Mouse (Mus musculus) CH12F3 (cell line): ENCODE data around the gene Rabac1.

Source experiments
- in situ Hi-C: fragments of 300-500 bp; cut with MboI; formaldehyde crosslinking; loops from 2 replicates; pipeline ENCODE4 v1.14.3; 2020; ENCODE audit warnings: low sequenced_read_pairs

Gene Rabac1

GRCm38 (mm10) chr7:24971972-24972893 is at the start of gene Rabac1:
Rabac1 (minus strand) TSS chr7:24972754.
- in situ Hi-C loops, result no loop called here

- in situ Hi-C loops, result no loop called here
These were observed 39.0 kb upstream of the Rabac1 start for GRCm38 (mm10) chr7:25011592-25011991.

- in situ Hi-C loops, result no loop called here
These were observed 37.7 kb upstream of the Rabac1 start for GRCm38 (mm10) chr7:25010090-25010913.

GRCm38 (mm10) chr7:25009099-25009700 is 36.6 kb upstream of the Rabac1 start:
- in situ Hi-C loops, result no loop called here

- in situ Hi-C loops, result no loop called here
These were observed 36.1 kb upstream of the Rabac1 start for GRCm38 (mm10) chr7:25008635-25009034.

GRCm38 (mm10) chr7:25007609-25008374 is 35.2 kb upstream of the Rabac1 start:
- in situ Hi-C loops, result no loop called here

- in situ Hi-C loops, result no loop called here
These were observed 34.2 kb upstream of the Rabac1 start for GRCm38 (mm10) chr7:25006586-25007364.

GRCm38 (mm10) chr7:25006171-25006570 is 33.6 kb upstream of the Rabac1 start:
- in situ Hi-C loops, result no loop called here

GRCm38 (mm10) chr7:25005421-25006065 is 33.0 kb upstream of the Rabac1 start, which contains the start of gene Atp1a3:
Atp1a3 (minus strand) TSS chr7:25005958.
- in situ Hi-C loops, result no loop called here

- in situ Hi-C loops, result no loop called here
These were observed 32.3 kb upstream of the Rabac1 start for GRCm38 (mm10) chr7:25004806-25005205.

GRCm38 (mm10) chr7:25003820-25004388 is 31.4 kb upstream of the Rabac1 start:
- in situ Hi-C loops, result no loop called here

- in situ Hi-C loops, result no loop called here
These were observed 30.7 kb upstream of the Rabac1 start for GRCm38 (mm10) chr7:25003291-25003690.

GRCm38 (mm10) chr7:25000711-25001110 is 28.2 kb upstream of the Rabac1 start:
- in situ Hi-C loops, result no loop called here

GRCm38 (mm10) chr7:25000211-25000610 is 27.7 kb upstream of the Rabac1 start:
- in situ Hi-C loops, result no loop called here

GRCm38 (mm10) chr7:24993081-24993480 is 20.5 kb upstream of the Rabac1 start:
- in situ Hi-C loops, result no loop called here

- in situ Hi-C loops, result no loop called here
These were observed 17.9 kb upstream of the Rabac1 start for GRCm38 (mm10) chr7:24990478-24990877.

GRCm38 (mm10) chr7:24987941-24988340 is 15.4 kb upstream of the Rabac1 start:
- in situ Hi-C loops, result no loop called here

- in situ Hi-C loops, result no loop called here
These were observed 13.2 kb upstream of the Rabac1 start for GRCm38 (mm10) chr7:24985799-24986198.

GRCm38 (mm10) chr7:24984307-24984706 is 11.8 kb upstream of the Rabac1 start:
- in situ Hi-C loops, result no loop called here
